Mouse (Mus musculus) hindbrain, embryonic 15.5 days (tissue): Measurements from ENCODE around the gene Htr5a. TPM values are rescaled to one million over a fixed set of nuclear protein-coding genes. Genes with fewer than 3 reads are reported as not detected.

Experiments used
- ATAC-seq: fragments of 200-750 bp; cut with Nextera tagmentation; 2 replicates; pipeline ENCODE4 v1.8.0; 2017; ENCODE audit warnings: low read depth, moderate number of reproducible peaks, moderate TSS enrichment; ENCODE audit not compliant: low FRiP score
- H3K27ac ChIP-seq: fragments of 300-500 bp; sonication (generic); replicated peaks from 2 replicates; pipeline ENCODE4 v1.5.1; 2015; ENCODE audit warnings: mild to moderate bottlenecking, inconsistent platforms
- H3K27me3 ChIP-seq: fragments of 300-500 bp; sonication (generic); 2 replicates; pipeline ENCODE4 v1.6.1; 2015; ENCODE audit warnings: control low read depth, inconsistent platforms
- H3K36me3 ChIP-seq: fragments of 300-500 bp; sonication (generic); 2 replicates; pipeline ENCODE4 v1.6.1; 2015; ENCODE audit warnings: control low read depth, inconsistent platforms
- H3K4me1 ChIP-seq: fragments of 300-500 bp; sonication (generic); replicated peaks from 2 replicates; pipeline ENCODE4 v1.6.1; 2015; ENCODE audit warnings: control low read depth, inconsistent platforms
- H3K4me2 ChIP-seq: fragments of 300-500 bp; sonication (generic); 2 replicates; pipeline ENCODE4 v1.6.1; 2015; ENCODE audit warnings: moderate library complexity, mild to moderate bottlenecking, inconsistent platforms
- H3K4me3 ChIP-seq: fragments of 300-500 bp; sonication (generic); 2 replicates; pipeline ENCODE4 v1.5.1; 2015; ENCODE audit warnings: mild to moderate bottlenecking, inconsistent platforms
- H3K9ac ChIP-seq: fragments of 300-500 bp; sonication (generic); 2 replicates; pipeline ENCODE4 v1.6.1; 2015; ENCODE audit warnings: inconsistent platforms
- H3K9me3 ChIP-seq: fragments of 300-500 bp; sonication (generic); 2 replicates; pipeline ENCODE4 v1.6.1; 2016; ENCODE audit warnings: control low read depth, inconsistent platforms
- WGBS: fragments of 180-500 bp; shearing (Covaris S2); methylation state at CpG from one replicate; pipeline ENCODE4 v1.1.7; 2015; 5-methylcytosine and 5-hydroxymethylcytosine counted together
- polyA plus RNA-seq: library from polyadenylated mRNA; unstranded; fragments of >200 nt; fragmentation: Nextera tagmentation; extraction: Ambion mirVana; gene quantifications from 2 replicates; pipeline ENCODE4 v1.2.1, GENCODE M21; 2015

The Htr5a gene
- polyA plus RNA-seq, 1 experiment from 2014 or later = 1.5 TPM

DNA sequence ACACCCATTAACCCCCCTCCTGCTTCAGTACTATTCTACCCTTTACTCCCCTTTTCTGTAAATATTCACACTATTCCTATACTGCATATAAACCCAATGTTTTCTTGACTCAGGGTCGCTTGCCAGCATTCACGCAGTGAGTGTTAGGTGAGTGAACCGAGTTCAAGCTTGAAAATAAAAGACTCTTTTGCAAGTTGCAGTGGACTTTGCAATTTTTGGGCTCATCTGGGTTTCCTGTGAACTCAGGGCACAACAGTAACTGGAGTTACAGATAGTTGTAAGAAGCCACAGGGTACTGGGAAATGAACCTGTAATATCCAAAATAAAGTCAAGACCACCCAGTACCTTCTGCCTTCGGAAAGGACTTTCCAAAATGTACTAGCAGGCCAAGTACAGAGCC, 58.2 kb downstream of the Htr5a start:
- H3K4me1 ChIP-seq = no peaks in the 10 kb centered on the region
- H3K4me3 ChIP-seq = no peak overlapping the region
- H3K27ac ChIP-seq = no peak overlapping the region
- no peaks in the 10 kb centered on the region for H3K27me3 ChIP-seq
- no peak overlapping the region for H3K4me2 ChIP-seq
- H3K36me3 ChIP-seq = no peaks in the 10 kb centered on the region
- H3K9me3 ChIP-seq = no peaks in the 10 kb centered on the region
- no peak for ATAC-seq
- H3K9ac ChIP-seq = no peak overlapping the region
- 89% methylated on average over 4 of the region's 4 CpGs for WGBS

Other genes starting within 250 kb of the Htr5a start
- 27.0 and 30.1 TPM in 2 replicates for gene Paxip1, start 50.5 kb upstream of the Htr5a start, polyA plus RNA-seq
- gene Insig1, start 229.2 kb downstream of the Htr5a start, polyA plus RNA-seq = 80.5 and 83.3 TPM in 2 replicates